Mouse (Mus musculus): Measurements from ENCODE around the gene Ppip5k1. TPM values are rescaled to one million over a fixed set of nuclear protein-coding genes. Genes with fewer than 3 reads are reported as not detected.
"Not testable (repeated sequence)": the region's sequence is repeated elsewhere in the genome, so short reads cannot be mapped to it uniquely, and the experiment has no call there.

Gene Ppip5k1
- 100 to 1,000 TPM; 121 to 145 (median 130) TPM for total RNA-seq (2022)

DNA sequence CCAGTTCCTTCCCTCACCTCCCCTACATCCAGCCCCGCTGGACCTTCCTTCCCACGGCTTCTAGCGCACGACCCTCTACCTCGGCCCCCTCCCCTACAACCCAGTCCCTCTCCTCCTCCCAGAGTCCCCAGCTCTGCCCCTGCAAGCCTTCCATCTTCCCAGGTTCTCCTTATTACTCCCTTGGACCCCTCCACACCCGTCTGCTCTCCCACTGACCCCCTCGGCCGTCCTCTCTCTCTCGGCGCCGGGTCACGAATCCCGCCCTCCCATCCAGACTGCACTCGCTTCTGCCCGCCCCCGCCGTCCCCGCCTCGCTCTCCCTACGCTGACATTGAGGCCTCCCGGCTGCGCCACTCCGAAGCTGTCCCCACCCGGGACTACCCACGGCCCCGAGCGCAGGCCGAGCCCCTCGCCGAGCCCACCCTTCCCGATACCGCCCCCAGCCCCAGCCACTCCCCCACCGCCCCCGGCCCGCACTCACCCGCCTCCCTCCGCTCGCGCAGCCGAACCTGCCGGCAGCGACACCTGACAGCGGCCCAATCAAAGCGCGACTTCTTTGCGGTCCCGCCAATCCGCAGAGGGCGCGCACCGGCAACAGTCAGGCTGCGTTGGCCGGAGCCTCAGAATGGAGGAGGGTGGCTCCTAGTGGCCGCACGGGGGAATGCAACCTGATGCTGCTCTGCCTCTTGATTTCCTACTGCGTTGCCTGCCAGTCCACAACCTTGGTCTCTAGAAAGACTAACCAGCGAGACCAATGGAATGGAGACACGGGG, at the start of gene Ppip5k1:
Gene Ppip5k1 (minus strand): TSS at position 577 of the 773 bp plus-strand sequence.
- DNase-seq (ENCODE audit: low spot score in 2 of 2), result peak; percentile 96 to 97

- DNase-seq (ENCODE audit: low spot score in 2 of 2), result no peak
These were observed 48.1 kb upstream of the Ppip5k1 start for GRCm38 (mm10) chr2:121403296-121403695.

DNA sequence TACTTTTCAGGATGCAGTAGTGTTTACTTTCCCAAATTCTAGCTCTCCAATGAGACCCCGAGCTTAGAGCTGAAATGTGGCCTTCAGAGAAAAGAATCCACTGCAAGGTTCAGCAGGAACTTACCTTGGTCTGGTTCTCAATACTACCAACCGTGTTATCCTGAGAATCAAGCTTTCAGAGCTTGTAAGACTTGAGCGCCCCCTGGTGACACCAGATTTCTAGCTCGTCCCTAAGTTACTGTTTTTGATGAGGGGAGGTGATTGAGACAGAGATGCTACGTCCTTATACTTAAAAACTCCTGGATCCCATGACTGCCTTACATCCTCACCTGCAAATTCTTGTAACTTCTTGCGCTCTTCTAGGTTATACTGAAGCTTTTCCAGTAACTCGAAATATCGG, 41.4 kb upstream of the Ppip5k1 start:
- DNase-seq (ENCODE audit: low spot score in 2 of 2), result peak; percentile 55 to 79

GRCm38 (mm10) chr2:121386961-121387575, 31.9 kb upstream of the Ppip5k1 start, which contains the start of gene Strc:
Gene Strc (minus strand): TSS chr2:121387168.
- DNase-seq (ENCODE audit: low spot score in 2 of 2), result not testable (repeated sequence)

- no peak for DNase-seq (ENCODE audit: low spot score in 2 of 2)
These were observed 19.6 kb upstream of the Ppip5k1 start for GRCm38 (mm10) chr2:121374766-121375165.

DNA sequence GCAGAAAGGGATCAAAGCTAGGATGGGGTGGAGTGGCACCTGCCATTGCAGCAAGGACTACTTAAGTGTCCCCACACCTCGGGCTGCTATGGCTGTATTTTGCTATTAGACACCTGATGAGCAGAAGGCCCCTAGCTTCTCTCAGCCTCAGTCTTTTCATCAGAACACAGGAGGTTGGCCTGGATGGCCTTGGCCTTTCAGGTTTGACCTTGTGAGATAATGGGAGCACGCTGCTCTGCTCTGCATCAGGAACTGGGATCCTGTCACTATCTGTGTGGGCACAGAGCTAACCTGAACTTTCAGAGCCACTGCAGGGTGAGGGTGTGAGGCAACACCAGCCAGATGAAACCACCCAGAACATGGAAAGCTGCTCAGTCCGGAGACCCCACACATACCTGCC, 17.1 kb upstream of the Ppip5k1 start:
- DNase-seq (ENCODE audit: low spot score in 2 of 2), result no peak

- no peak for DNase-seq (ENCODE audit: low spot score in 2 of 2)
These were observed 15.7 kb upstream of the Ppip5k1 start for GRCm38 (mm10) chr2:121370921-121371320.

GRCm38 (mm10) chr2:121368831-121369230, 13.6 kb upstream of the Ppip5k1 start:
- DNase-seq (ENCODE audit: low spot score in 2 of 2), result no peak

- DNase-seq (ENCODE audit: low spot score in 2 of 2), result no peak
These were observed 8.5 kb upstream of the Ppip5k1 start for GRCm38 (mm10) chr2:121363656-121364055.

GRCm38 (mm10) chr2:121359461-121359860, 4.3 kb upstream of the Ppip5k1 start:
- no peak for DNase-seq (ENCODE audit: low spot score in 2 of 2)

DNA sequence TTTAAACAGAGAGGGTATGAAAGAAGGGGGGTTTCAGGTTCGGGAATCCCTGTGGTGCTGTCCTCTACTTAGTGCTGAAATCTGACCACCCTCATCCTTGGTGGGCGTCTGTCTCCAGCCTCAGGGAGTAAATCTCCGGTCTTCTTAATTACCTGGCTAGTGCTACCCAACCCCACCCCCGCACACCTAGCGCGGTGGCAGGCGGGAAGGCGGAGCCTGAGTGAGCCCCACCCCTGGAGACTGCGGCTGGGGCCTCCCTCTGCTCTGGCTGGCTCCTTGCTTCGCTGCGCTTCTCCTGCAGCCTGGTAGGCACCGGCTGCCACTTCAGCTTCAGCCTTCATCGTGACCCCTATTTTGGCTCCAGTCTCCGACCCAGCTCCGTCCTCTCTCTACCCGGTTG, 3.2 kb upstream of the Ppip5k1 start:
- peak; percentile 68 to 88 for DNase-seq (ENCODE audit: low spot score in 2 of 2)

DNA sequence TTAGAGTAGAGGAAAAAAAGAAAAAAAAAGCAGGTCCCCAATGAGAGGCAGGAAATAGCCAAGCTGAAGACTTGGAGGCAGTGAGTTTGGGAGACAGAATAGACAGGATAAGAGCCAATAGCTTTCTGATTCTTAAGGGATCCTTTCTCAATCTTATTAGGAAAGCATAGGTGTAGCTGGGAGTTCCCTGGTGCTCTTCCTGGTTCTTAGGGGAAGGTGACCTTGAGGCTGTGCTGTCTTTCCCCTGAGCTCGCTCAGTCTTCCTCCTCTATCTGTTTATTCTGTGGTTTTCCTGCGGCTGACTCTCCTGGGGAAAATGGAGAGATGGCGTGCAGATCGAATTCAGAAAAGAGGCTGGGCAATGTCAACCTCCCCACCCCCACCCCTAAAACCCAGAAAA, 2.8 kb upstream of the Ppip5k1 start:
- DNase-seq (ENCODE audit: low spot score in 2 of 2), result no peak

DNA sequence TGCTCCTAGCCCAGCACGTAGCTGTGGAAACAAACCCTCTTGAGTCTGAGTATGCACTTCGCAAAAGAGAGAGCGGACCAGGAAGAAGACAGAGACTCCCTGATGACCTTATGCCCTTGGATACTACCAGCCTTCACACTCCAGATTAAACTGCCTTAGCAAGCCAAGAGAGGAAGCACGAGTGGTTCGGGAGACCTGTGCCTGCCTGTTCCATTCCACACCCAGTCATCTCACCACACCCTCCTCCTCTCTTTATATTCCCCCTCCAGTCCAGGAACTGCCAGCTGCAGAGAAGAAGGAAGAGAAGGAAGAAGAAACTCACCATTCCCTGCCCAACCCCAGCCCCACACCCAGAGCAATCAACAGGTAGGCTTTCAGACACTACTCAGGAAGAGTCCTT, 2.3 kb upstream of the Ppip5k1 start, which contains the start of gene Ckmt1:
Gene Ckmt1 (plus strand): TSS at position 221 of the 400 bp plus-strand sequence.
- DNase-seq (ENCODE audit: low spot score in 2 of 2), result no peak

GRCm38 (mm10) chr2:121354378-121354777, 818 bp downstream of the Ppip5k1 start:
- DNase-seq (ENCODE audit: low spot score in 2 of 2), result no peak

- no peak for DNase-seq (ENCODE audit: low spot score in 2 of 2)
These were observed 2.0 kb downstream of the Ppip5k1 start for GRCm38 (mm10) chr2:121353156-121353555.

DNA sequence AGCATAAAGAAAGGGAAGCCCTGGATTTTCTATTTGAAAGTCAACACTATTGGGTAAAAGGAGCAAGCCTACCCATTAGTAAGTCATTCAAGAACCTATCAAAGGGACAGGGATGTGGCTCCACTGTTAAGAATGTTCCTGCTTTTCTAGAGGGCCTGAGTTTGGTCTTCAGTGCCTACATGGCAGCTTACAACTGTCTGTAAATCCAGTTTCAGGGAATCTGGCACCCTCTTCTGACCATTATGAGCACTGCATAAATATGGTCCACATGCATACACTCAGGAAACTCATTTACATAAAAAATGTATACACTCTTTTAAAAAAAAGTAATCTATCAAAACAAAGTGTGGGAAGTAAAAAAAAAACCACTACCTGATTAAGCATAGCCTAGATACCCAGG, 16.1 kb downstream of the Ppip5k1 start:
- DNase-seq (ENCODE audit: low spot score in 2 of 2), result no peak

DNA sequence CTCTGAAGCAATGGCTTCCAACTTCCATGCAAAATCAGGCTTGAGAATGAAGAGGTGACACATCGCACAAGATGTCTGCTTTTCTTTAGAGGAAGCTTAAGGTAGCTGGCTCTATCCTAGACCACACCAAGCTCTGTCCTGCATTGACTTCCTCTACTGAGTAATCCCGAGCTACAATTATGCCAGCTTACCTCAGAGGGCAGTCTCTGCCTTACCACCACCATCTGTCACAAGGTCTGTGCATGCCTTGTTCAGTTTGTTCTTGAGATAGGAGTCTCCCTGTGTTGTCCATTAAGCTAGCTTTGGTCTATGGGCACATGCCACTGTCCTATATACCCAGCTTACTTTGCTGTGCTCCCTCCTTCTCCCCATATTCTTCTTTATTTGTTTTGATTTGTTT, 25.7 kb downstream of the Ppip5k1 start:
- DNase-seq (ENCODE audit: low spot score in 2 of 2), result no peak

DNA sequence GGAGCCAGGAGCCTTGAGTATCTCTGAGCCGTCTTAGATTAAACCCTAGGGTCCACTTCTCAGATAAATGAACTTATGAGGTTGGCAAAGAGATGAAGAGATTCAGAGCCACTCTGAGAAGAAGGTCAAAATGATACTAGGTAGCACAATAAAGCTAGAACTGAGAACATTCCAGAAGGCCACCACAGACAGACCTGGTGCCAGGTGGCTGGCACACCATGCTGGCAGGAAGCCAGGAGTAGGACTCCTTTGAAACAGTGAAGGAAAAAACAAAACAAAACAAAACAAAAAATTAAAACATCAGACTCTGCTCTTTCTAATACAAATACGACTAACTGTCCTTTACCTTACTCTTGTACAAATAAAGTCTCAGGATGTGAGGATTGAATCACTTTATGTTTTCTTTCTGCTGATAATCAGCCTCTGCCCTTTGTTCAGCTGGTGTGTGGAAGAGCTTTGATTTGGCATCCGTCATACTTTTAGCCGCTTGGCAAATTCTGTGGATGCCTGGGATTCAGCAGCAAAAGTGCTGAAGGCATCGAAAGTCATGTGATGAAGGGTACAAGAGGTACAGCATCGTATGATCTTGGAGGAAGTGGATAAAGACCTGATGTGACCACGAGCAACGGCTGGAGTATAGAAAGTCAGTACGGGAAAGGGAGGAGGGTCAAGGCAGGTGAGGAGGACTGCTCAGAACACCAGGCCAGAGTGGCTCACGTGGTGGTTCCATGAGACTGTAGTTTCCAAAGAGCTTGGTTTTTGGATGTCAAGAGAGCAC, 31.3 kb downstream of the Ppip5k1 start:
- DNase-seq (ENCODE audit: low spot score in 2 of 2), result no peak

DNA sequence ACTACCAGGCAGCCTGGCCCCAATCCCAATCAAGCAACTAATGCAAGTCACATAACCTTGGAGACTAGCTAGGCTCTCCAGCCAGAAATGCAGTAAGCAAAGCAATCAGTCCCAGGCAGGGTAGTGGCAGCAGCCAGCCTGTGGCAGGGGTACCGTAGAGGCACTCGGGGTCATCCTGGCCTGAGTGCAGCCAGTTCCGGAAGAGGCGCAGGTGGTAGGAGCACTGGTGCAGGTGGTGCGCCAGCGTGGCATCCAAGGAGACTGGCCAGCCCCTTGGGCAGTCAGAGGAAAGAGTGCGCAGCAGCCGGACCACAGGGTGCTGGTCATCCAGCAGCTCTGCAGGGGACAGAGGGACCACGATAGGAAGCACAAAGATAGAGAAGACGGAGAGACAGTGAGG, 32.2 kb downstream of the Ppip5k1 start:
- DNase-seq (ENCODE audit: low spot score in 2 of 2), result no peak

- DNase-seq (ENCODE audit: low spot score in 2 of 2), result peak in 1 of 2 experiments; percentile 16
These were observed 38.9 kb downstream of the Ppip5k1 start for GRCm38 (mm10) chr2:121316278-121316677.

DNA sequence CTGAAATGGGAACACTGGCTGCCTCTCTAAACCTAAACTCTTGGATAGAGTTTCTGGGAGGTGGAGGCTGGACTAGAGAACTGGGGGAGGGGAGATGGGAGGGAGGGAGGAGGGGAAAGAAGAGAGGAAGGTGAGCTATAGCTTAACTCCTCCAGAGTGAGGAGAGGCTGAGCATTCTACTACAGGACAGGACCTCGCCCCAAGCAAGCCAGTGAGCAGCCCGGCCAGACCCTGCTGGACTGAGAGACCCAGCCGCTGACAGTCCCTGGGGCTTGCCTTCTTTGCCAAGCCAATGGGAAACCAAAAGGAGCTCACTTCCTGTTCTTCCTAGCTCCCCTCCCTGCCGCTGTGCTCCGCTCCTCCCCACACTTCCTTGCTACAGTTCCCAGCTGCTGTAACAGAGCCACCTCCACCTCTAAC, 46.2 kb downstream of the Ppip5k1 start:
- peak in 1 of 2 experiments; percentile 45 for DNase-seq (ENCODE audit: low spot score in 2 of 2)

DNA sequence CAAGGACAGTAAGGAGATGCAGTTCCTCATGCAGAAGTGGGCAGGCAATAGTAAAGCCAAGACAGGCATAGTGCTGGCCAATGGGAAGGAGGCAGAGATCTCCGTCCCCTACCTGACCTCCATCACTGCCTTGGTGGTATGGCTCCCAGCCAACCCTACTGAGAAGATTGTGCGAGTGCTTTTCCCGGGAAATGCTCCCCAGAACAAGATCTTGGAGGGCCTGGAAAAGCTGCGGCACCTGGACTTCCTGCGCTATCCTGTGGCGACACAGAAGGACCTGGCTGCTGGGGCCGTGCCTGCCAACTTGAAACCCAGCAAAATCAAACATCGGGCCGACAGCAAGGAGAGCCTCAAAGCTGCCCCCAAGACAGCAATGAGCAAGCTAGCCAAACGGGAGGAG, 55.2 kb downstream of the Ppip5k1 start:
- DNase-seq (ENCODE audit: low spot score in 2 of 2), result peak in 1 of 2 experiments; percentile 9

Data from left cerebral cortex, adult 8-10 months (tissue).